Mouse (Mus musculus) brain, embryonic 18.5 days (tissue): ENCODE data around the gene Cdkal1.

Experiments used
- DNase-seq: peaks from one replicate; pipeline ENCODE4 v3.0.0-alpha.2; 2012; ENCODE audit warnings: low read depth, low spot score

Cdkal1 gene

DNA sequence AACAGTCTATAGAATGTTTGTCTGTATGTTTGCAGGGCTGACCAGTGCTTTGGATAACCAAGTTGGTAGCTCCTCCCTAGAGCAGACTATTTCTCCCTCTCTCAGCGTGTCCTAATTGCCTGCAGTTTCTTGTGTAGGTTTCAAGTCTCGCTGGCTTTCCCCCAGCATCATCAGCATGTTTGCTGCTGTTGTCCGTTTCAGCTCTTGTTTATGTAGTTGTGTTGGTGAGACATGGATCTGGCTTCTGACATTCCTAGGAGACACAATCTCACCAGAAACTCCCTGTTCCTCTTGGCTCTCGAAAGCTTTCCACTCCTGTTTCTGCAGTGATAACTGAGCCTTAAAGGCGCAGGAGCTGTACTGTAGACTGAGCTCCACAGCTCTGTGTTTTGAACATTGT is 224.1 kb downstream of the Cdkal1 start:
- DNase-seq = no peak

DNA sequence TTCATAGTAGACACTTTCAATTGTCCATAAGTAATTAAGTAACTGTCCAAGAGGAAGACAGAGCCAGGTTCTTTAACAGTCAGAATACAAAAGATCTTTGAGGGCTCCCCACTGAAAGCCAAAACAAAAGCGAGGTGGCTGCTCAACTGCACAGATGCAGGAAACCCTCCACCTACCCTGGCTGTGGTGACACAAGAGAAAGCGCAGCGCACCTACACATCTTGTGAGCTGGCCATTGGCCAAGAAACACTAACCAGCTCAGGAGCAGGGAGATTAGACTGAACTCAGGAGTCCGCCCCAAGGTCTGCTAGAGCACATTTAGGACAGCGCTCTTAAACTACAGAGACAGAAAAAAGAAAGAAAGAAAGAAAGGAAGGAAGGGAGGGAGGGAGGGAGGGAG is 226.9 kb downstream of the Cdkal1 start:
- DNase-seq = no peak

- DNase-seq = no peak
Observed at GRCm38 (mm10) chr13:29627438-29628124, 227.9 kb downstream of the Cdkal1 start.

- DNase-seq = no peak
Observed at GRCm38 (mm10) chr13:29624929-29625328, 230.5 kb downstream of the Cdkal1 start.

DNA sequence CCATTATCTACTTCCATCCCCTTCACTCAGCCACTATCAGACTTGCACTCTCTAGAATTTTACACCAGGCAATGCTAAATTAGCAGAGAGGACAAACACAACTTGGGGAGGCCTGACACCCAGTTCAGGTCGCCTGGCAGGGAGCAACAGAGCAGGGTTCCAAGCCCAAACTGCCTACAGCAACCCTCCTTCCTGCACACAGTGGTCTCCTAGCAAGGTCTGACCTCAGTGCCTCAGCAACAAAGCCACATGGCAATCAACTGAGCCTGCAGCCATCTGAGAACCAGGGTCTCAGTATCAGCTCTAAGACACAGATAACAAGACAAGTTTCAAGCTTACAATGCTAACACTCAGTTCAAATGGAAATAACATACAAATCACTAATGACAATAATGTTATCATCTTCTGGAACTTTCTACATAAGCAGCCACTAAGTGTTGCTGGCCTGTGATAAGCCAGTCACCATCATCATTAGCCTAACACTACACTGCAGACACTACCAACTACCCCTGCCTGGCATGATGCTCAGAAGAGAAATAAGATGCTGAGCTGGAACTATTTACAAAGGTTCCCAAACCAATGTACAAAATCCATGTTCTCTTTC is 231.7 kb downstream of the Cdkal1 start:
- no peak for DNase-seq

- DNase-seq = no peak
Observed at GRCm38 (mm10) chr13:29621881-29622280, 233.6 kb downstream of the Cdkal1 start.

GRCm38 (mm10) chr13:29621363-29621762 is 234.1 kb downstream of the Cdkal1 start:
- DNase-seq = no peak

- no peak for DNase-seq
Observed at GRCm38 (mm10) chr13:29620826-29621225, 234.6 kb downstream of the Cdkal1 start.

DNA sequence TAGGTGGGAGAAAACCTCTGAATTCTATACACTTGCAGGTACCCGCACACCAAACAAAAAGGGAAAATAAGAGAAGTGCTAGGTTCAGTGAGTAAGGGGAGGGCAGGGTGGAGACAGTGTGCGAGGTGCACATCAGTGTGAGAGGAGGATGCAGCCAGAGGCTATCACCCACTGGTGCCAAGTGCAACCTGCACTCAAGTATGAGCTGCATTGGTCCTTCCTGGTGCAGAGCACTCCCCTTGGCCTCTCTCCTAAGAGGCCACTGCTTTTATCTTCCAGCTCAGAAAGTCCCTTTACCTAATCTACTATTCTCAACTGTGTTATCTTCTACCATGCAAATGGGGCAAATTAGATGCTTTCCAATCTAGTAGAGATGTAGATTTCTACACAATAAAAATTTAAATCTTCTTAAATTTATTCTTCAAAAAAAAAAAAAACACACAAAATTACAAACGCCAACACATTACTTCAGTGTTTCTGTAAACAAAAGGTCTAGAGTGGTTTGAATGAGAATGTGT is 238.8 kb downstream of the Cdkal1 start:
- DNase-seq = no peak

DNA sequence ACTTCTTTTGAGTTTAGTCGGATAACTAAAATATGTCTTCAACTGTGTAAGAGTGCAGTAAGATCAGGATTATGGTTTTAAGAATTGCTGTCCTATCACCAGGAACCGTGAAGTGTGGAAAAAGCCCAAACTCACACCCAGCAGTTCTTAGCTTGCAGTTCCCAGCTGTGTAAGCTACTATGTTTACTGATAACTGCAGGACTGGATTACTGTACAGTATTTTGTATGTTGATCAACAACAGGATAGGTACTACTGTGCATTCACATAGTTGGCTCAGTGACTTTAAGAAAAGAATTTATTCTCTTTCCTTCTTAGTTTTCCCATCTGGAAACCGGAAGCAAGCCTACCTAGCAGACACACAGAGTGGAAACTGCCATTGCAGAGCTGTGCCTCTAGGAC is 239.5 kb downstream of the Cdkal1 start:
- no peak for DNase-seq

- no peak for DNase-seq
Observed at GRCm38 (mm10) chr13:29615081-29615480, 240.4 kb downstream of the Cdkal1 start.

DNA sequence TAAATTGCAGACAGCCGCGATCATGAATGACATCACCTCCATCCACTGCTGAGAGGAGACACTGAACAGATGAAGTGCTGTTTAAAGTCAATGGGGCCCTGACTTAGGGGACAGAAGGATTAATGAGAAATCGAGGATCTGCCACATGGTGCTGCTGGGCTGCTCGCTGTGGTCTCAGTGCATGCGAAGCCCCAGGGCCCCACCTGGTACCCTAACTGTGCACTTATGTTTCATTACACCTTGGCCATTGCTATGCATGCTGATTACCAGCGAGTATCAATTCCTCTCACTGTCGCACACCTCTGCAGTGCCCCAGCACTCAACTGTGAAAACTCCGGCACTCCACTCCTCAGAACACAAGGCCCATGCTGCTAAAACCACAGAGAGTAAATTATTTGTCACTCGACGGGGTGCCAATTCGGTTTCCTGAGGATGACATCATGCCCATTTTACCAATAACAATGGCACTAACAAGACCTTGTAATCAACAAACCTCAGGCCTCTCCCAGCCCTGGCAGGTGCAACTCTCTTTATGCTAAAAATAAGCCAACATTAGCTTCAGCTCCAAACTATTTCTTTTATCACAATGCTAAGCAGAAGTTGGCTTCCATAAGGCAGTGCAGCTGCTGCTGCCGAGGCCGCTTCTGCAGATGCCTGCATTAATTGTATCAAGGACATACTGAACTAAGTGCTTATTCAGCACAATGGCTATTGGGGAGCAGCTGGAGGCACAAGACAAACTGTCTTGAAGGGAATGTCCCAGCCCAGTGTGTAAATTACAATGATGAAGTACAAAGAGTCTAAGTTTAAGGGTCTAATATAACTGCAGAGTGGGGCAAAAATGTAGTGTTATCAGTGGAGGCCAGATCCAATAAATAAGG is 245.2 kb downstream of the Cdkal1 start:
- no peak for DNase-seq

DNA sequence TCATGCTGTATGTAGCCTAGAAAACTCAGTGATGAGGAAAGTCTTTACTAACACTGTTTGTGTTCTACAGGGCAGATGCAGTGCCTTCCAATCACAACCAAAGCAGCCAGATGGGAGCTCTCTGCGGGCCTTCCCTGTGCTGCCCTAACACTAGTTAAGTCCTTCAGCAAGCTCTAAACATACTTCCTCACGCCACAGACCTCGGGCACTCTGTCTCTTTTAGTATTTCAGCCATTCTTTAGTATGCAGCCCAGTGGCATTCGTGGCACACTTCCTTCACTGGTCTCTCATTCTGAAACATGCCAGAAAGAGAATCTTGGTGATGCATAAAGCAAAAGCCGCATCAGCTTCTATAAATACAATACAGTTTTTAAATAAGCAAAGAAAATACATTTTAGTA is 246.0 kb downstream of the Cdkal1 start:
- DNase-seq = no peak

DNA sequence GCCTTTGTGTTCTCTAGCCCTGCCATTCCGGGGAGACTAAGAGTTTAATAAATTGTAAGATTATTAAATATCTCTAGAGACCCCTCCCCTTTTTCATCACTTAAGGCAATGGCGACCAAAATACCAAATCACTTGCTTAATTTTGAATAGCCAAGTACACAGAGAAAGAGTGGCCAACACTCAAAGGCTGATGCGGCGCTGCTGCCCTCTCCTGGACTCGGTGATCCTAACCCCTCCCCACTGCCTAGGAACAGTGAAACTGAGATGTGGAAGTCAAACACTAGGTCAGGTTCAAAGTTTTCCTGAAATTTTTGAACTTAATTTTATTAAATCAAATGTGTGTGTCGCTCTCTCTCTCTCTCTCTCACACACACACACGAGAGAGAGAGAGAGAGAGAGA is 251.2 kb downstream of the Cdkal1 start:
- DNase-seq = no peak

GRCm38 (mm10) chr13:29603597-29603996 is 251.9 kb downstream of the Cdkal1 start:
- no peak for DNase-seq

DNA sequence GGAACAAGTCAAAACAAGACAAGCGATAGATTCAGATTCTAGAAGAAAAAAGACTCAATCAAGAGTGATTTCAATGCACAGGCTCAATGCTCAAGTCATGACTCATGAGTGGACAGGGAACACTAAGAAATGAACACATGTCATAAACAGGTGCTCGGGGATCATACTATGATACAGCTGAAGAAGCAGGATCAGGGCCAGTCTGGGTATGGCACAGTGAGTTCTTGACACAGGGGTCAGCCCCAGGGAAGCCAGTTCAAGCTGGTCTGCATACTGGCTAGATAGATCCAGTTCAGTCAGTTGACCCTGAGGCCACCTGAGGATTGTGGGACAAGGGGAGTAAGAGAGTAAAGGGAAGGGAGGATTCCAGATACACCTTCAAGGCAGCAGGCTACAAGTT is 254.4 kb downstream of the Cdkal1 start:
- no peak for DNase-seq

GRCm38 (mm10) chr13:29599646-29600045 is 255.8 kb downstream of the Cdkal1 start:
- no peak for DNase-seq

DNA sequence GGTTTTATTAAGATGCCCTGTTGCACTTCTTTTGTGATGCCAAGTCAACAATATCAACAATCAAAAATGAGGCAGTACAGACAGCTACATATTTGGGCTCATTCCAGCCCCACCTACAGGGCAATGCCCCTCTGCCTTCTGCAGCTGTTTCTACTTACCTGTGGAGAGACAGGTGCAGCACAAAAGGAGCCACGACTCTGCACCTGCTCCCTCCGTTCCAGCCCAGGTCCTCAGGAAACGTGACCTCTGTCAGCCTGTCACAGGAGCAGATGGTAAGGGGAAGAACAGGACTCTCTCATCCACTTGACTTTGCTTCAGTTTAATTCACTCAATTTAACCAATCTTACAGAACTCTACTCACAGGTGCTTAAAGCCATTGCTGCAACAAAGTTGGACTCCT is 258.7 kb downstream of the Cdkal1 start:
- no peak for DNase-seq

DNA sequence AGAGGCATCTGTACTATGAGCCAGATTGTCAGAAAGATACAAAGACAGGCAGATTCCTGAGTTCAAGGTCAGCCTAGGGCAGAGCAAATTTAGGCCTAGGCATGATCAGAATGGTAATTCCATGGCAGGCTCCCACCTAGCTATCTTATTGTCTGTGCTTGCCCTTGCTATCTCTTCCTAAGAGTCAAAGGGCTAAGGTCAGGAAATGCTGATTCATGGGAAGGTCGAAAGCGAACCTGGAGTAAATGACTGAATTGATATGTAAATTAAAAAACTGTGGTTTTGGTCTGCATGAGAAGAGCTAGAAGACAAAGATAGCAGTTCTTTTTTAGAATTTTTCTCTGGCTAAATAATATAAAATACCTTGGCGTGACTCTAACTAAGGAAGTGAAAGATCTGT is 262.4 kb downstream of the Cdkal1 start:
- no peak for DNase-seq

DNA sequence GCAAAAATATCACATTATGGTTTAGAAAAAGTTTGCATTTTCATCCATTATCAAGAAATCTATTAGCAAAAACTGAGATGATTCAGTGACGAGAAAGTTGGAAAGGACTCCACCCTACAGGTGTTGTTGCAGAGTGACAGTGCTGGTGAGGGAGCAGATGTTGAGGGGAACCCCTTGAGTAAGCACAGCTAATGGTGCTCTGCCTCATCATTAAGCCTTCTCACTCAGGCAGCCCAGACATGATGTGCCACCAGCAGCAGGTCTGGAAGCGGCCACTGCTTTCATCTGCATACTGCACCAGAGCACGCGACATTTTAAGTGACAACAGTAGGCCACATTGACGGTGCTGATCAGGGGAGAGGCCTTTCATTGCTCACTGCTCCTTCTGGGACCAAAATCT is 264.8 kb downstream of the Cdkal1 start:
- DNase-seq = no peak

DNA sequence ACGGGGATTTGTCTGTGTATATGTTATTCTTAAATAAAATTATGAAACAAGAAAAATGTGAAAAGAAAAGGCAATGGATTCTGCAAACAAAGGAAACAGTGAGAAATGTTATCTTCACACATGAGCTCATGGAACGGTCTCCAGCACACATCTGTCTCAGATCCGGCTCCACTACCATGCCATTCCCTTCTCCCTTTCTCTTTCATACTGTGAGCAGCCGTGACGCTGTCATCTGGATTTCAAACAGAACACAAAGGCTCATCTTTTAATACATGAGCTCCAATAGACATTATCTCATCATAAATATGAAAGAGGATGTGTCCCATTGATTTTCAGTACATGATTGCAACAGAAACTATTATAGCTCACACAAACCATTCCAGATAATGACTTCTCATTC is 265.3 kb downstream of the Cdkal1 start:
- DNase-seq = no peak

DNA sequence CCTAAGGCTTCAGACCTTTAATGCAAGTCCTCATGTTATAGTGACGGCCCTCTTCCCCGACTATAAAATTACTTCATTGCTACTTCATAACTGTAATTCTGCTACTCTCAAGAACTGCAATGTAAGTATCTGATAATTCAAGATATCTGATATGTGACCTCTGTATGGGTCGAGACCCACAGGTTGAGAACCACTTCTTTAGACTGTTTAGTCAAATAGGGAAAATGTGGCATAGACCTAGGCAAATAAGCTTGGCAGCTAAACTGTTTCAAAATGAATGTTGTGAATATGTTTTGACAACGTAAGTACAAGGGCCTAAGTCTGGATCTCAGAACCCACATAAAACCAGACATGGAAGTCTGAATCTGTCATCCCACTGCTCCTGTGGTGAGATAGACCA is 266.8 kb downstream of the Cdkal1 start:
- no peak for DNase-seq
